Comparison of ENCODE assay signal across 8 mouse cellular contexts in genomic region chr12:84417605-84417922, GRCm38 (mm10). TPM values are rescaled to one million over a fixed set of nuclear protein-coding genes. Genes with fewer than 3 reads are reported as not detected.
DNase-seq lines count a peak whose midpoint lies in the region; ATAC-seq and TF ChIP-seq lines count a peak whose summit lies in the region.

No protein-coding gene starts in this region.

- H3K4me2 ChIP-seq in neural tube, embryonic 11.5 days (ENCODE audit: low read depth), result peak overlapping the region; percentile 77
- peak overlapping the region; percentile 72 for H3K4me2 ChIP-seq in forebrain, embryonic 12.5 days
- H3K4me2 ChIP-seq in limb, embryonic 14.5 days (replicated peaks; ENCODE audit: low read depth, low read length, severe bottlenecking), result peak overlapping the region; percentile 79
- H3K4me2 ChIP-seq in stomach, embryonic 14.5 days (replicated peaks; ENCODE audit: low read depth, low read length), result peak overlapping the region; percentile 82

- H3K9ac ChIP-seq in neural tube, embryonic 11.5 days (ENCODE audit: low read length), result peak overlapping the region; percentile 71
- peak overlapping the region; percentile 68 for H3K9ac ChIP-seq in forebrain, embryonic 12.5 days
- H3K9ac ChIP-seq in limb, embryonic 14.5 days (ENCODE audit: low read depth, low read length, severe bottlenecking), result peak overlapping the region; percentile 71
- H3K9ac ChIP-seq in stomach, embryonic 14.5 days (replicated peaks; ENCODE audit: low read depth, low read length), result peak overlapping the region; percentile 39; the same call in 1 of the 2 replicates

- peak; percentile 45; the same call in 1 of the 2 replicates for ATAC-seq in neural tube, embryonic 11.5 days (ENCODE audit: insufficient read depth, low FRiP score, low TSS enrichment)
- ATAC-seq in forebrain, embryonic 12.5 days (ENCODE audit: low FRiP score), result no peak
- no peak for ATAC-seq in limb, embryonic 14.5 days (ENCODE audit: low FRiP score, low read depth)
- ATAC-seq in stomach, embryonic 14.5 days (ENCODE audit: insufficient number of reproducible peaks, insufficient read depth, low FRiP score, low read depth), result peak; percentile 28; the same call in 1 of the 2 replicates

- DNase-seq in neural tube, embryonic 11.5 days (ENCODE audit: low spot score), result no peak
- no peak for DNase-seq in neural tube, embryonic 10.5 days (ENCODE audit: extremely low spot score, low spot score)
- no peak for DNase-seq in limb, embryonic 14.5 days (ENCODE audit: low spot score)
- DNase-seq in adrenal gland, postnatal 25 days, result no peak
- DNase-seq in left cerebral cortex, adult 8-10 months (ENCODE audit: low spot score in 2 of 2), result no peak
- no peak for DNase-seq in thymus, postnatal 36 days

- 33% methylated on average over 18 of the region's 18 CpGs for WGBS in neural tube, embryonic 11.5 days
- 42% methylated on average over 18 of the region's 18 CpGs for WGBS in forebrain, embryonic 12.5 days
- 31% methylated on average over 18 of the region's 18 CpGs for WGBS in limb, embryonic 14.5 days
- 41% methylated on average over 18 of the region's 18 CpGs for WGBS in stomach, embryonic 14.5 days

- no peaks in the 10 kb centered on the region for H3K4me1 ChIP-seq in neural tube, embryonic 11.5 days (ENCODE audit: control insufficient read depth, insufficient read depth, low read length)
- H3K4me1 ChIP-seq in forebrain, embryonic 12.5 days, result peaks cover 8% of the 10 kb centered on the region; the same call in 1 of the 2 replicates
- no peaks in the 10 kb centered on the region for H3K4me1 ChIP-seq in limb, embryonic 14.5 days (ENCODE audit: control insufficient read depth, insufficient read depth, low read length)
- 0 out of 2 replicates have a peak, but pooled peaks cover 4% of the 10 kb centered on the region for H3K4me1 ChIP-seq in stomach, embryonic 14.5 days (ENCODE audit: control insufficient read depth, insufficient read depth, low read length)

- no peak for TF ChIP-seq POLR2A in limb, embryonic 14.5 days (IDR thresholded peaks at IDR 0.05; ENCODE audit: borderline replicate concordance, extremely low read depth, insufficient read depth, insufficient read length)

- 0 out of 2 replicates have a peak, but pooled peaks cover 2% of the 10 kb centered on the region for H3K9me3 ChIP-seq in neural tube, embryonic 11.5 days (ENCODE audit: control insufficient read depth, low read length)
- no peaks in the 10 kb centered on the region for H3K9me3 ChIP-seq in forebrain, embryonic 12.5 days
- 0 out of 2 replicates have a peak, but pooled peaks cover 4% of the 10 kb centered on the region for H3K9me3 ChIP-seq in limb, embryonic 14.5 days (ENCODE audit: control insufficient read depth, low read length)
- H3K9me3 ChIP-seq in stomach, embryonic 14.5 days (ENCODE audit: control insufficient read depth, low read depth, low read length), result no peaks in the 10 kb centered on the region; the same call in 1 of the 2 replicates

- peak overlapping the region; percentile 54 for H3K4me3 ChIP-seq in neural tube, embryonic 11.5 days (ENCODE audit: low read depth, low read length)
- peak overlapping the region; percentile 53 for H3K4me3 ChIP-seq in forebrain, embryonic 12.5 days (replicated peaks)
- H3K4me3 ChIP-seq in limb, embryonic 14.5 days (replicated peaks; ENCODE audit: low read length), result peak overlapping the region; percentile 56
- H3K4me3 ChIP-seq in stomach, embryonic 14.5 days (ENCODE audit: low read depth, low read length), result peak overlapping the region; percentile 44

- H3K27me3 ChIP-seq in neural tube, embryonic 11.5 days (ENCODE audit: control insufficient read depth, insufficient read depth, low read length), result no peaks in the 10 kb centered on the region
- no peaks in the 10 kb centered on the region for H3K27me3 ChIP-seq in forebrain, embryonic 12.5 days
- no peaks in the 10 kb centered on the region for H3K27me3 ChIP-seq in limb, embryonic 14.5 days (ENCODE audit: control insufficient read depth, insufficient read depth, low read length)
- H3K27me3 ChIP-seq in stomach, embryonic 14.5 days (ENCODE audit: control insufficient read depth, insufficient read depth, low read length), result no peaks in the 10 kb centered on the region

- no peaks in the 10 kb centered on the region for H3K36me3 ChIP-seq in neural tube, embryonic 11.5 days (ENCODE audit: control insufficient read depth, insufficient read depth, low read length)
- H3K36me3 ChIP-seq in forebrain, embryonic 12.5 days (replicated peaks), result no peaks in the 10 kb centered on the region; the same call in 1 of the 2 replicates
- no peaks in the 10 kb centered on the region for H3K36me3 ChIP-seq in limb, embryonic 14.5 days (ENCODE audit: control insufficient read depth, insufficient read depth, low read length)
- H3K36me3 ChIP-seq in stomach, embryonic 14.5 days (ENCODE audit: control insufficient read depth, insufficient read depth, low read length), result no peaks in the 10 kb centered on the region

- H3K27ac ChIP-seq in neural tube, embryonic 11.5 days (ENCODE audit: low read depth, low read length), result no peak overlapping the region
- peak overlapping the region; percentile 63 for H3K27ac ChIP-seq in forebrain, embryonic 12.5 days
- peak overlapping the region; percentile 19; the same call in 1 of the 2 replicates for H3K27ac ChIP-seq in limb, embryonic 14.5 days (replicated peaks; ENCODE audit: low read depth, low read length)
- peak overlapping the region; percentile 35; the same call in 1 of the 2 replicates for H3K27ac ChIP-seq in stomach, embryonic 14.5 days (ENCODE audit: low read length)

RNA-seq across cellular contexts. Expression of gene Rnf113a2, which starts 0.6 kb away (rescaled TPM):
- 28.1 and 29.7 TPM in 2 replicates for polyA plus RNA-seq in neural tube, embryonic 11.5 days (2014; fragmentation: Nextera tagmentation; extraction: Ambion mirVana)
- 28.7 and 29.9 TPM in 2 replicates for polyA plus RNA-seq in forebrain, embryonic 12.5 days (2016; fragmentation: Nextera tagmentation; extraction: Ambion mirVana)
- 10.4 and 18.1 TPM in 2 replicates for polyA plus RNA-seq in limb, embryonic 14.5 days (2012; rRNA removed)
- polyA plus RNA-seq in limb, embryonic 14.5 days (2014; fragmentation: Nextera tagmentation; extraction: Ambion mirVana), result 21.6 and 24.5 TPM in 2 replicates
- polyA plus RNA-seq in stomach, embryonic 14.5 days (2014; fragmentation: Nextera tagmentation; extraction: Ambion mirVana), result 24.8 and 26.0 TPM in 2 replicates
- total RNA-seq in adrenal gland, postnatal 25 days (2021), result 17.9 and 19.3 TPM in 2 replicates
- 10 to 100 TPM; 11.7 to 15.2 (median 13.5) TPM for total RNA-seq in left cerebral cortex, adult 8-10 months (2022)

RNA-seq across cellular contexts. Expression of gene Bbof1, which starts 8.7 kb away (rescaled TPM):
- polyA plus RNA-seq in neural tube, embryonic 11.5 days (2014; fragmentation: Nextera tagmentation; extraction: Ambion mirVana), result 0.84 and 1.2 TPM in 2 replicates
- 2.1 and 3.3 TPM in 2 replicates for polyA plus RNA-seq in forebrain, embryonic 12.5 days (2016; fragmentation: Nextera tagmentation; extraction: Ambion mirVana)
- polyA plus RNA-seq in limb, embryonic 14.5 days (2012; rRNA removed), result 0.55 and 1.3 TPM in 2 replicates
- 0.95 and 1.1 TPM in 2 replicates for polyA plus RNA-seq in limb, embryonic 14.5 days (2014; fragmentation: Nextera tagmentation; extraction: Ambion mirVana)
- polyA plus RNA-seq in stomach, embryonic 14.5 days (2014; fragmentation: Nextera tagmentation; extraction: Ambion mirVana), result 1.00 and 1.5 TPM in 2 replicates
- total RNA-seq in adrenal gland, postnatal 25 days (2021), result 3.5 and 4.3 TPM in 2 replicates
- total RNA-seq in left cerebral cortex, adult 8-10 months (2022), result 1 to 10 TPM; 5.8 to 8.9 (median 6.2) TPM

RNA-seq across cellular contexts. Expression of gene Entpd5, which starts 8.7 kb away (rescaled TPM):
- 9.9 and 12.4 TPM in 2 replicates for polyA plus RNA-seq in neural tube, embryonic 11.5 days (2014; fragmentation: Nextera tagmentation; extraction: Ambion mirVana)
- 11.0 and 13.8 TPM in 2 replicates for polyA plus RNA-seq in forebrain, embryonic 12.5 days (2016; fragmentation: Nextera tagmentation; extraction: Ambion mirVana)
- 7.7 and 8.0 TPM in 2 replicates for polyA plus RNA-seq in limb, embryonic 14.5 days (2012; rRNA removed)
- 12.2 and 12.7 TPM in 2 replicates for polyA plus RNA-seq in limb, embryonic 14.5 days (2014; fragmentation: Nextera tagmentation; extraction: Ambion mirVana)
- polyA plus RNA-seq in stomach, embryonic 14.5 days (2014; fragmentation: Nextera tagmentation; extraction: Ambion mirVana), result 15.0 and 15.8 TPM in 2 replicates
- total RNA-seq in adrenal gland, postnatal 25 days (2021), result 137 and 159 TPM in 2 replicates
- 10 to 100 TPM; 23.5 to 29.7 (median 27.0) TPM for total RNA-seq in left cerebral cortex, adult 8-10 months (2022)

RNA-seq across cellular contexts. Expression of gene Aldh6a1, which starts 33.2 kb away (rescaled TPM):
- polyA plus RNA-seq in neural tube, embryonic 11.5 days (2014; fragmentation: Nextera tagmentation; extraction: Ambion mirVana), result 22.3 and 25.7 TPM in 2 replicates
- 26.6 and 26.8 TPM in 2 replicates for polyA plus RNA-seq in forebrain, embryonic 12.5 days (2016; fragmentation: Nextera tagmentation; extraction: Ambion mirVana)
- polyA plus RNA-seq in limb, embryonic 14.5 days (2012; rRNA removed), result 18.9 and 19.0 TPM in 2 replicates
- 37.9 and 41.2 TPM in 2 replicates for polyA plus RNA-seq in limb, embryonic 14.5 days (2014; fragmentation: Nextera tagmentation; extraction: Ambion mirVana)
- polyA plus RNA-seq in stomach, embryonic 14.5 days (2014; fragmentation: Nextera tagmentation; extraction: Ambion mirVana), result 35.5 and 40.1 TPM in 2 replicates
- total RNA-seq in adrenal gland, postnatal 25 days (2021), result 156 and 187 TPM in 2 replicates
- total RNA-seq in left cerebral cortex, adult 8-10 months (2022), result 10 to 100 TPM; 55.8 to 70.5 (median 60.5) TPM

RNA-seq across cellular contexts. Expression of gene Lin52, which starts 33.7 kb away (rescaled TPM):
- 33.7 and 36.1 TPM in 2 replicates for polyA plus RNA-seq in neural tube, embryonic 11.5 days (2014; fragmentation: Nextera tagmentation; extraction: Ambion mirVana)
- 37.5 and 39.2 TPM in 2 replicates for polyA plus RNA-seq in forebrain, embryonic 12.5 days (2016; fragmentation: Nextera tagmentation; extraction: Ambion mirVana)
- polyA plus RNA-seq in limb, embryonic 14.5 days (2012; rRNA removed), result 17.3 and 26.9 TPM in 2 replicates
- polyA plus RNA-seq in limb, embryonic 14.5 days (2014; fragmentation: Nextera tagmentation; extraction: Ambion mirVana), result 17.9 and 24.2 TPM in 2 replicates
- 20.4 and 23.0 TPM in 2 replicates for polyA plus RNA-seq in stomach, embryonic 14.5 days (2014; fragmentation: Nextera tagmentation; extraction: Ambion mirVana)
- total RNA-seq in adrenal gland, postnatal 25 days (2021), result 18.1 and 18.5 TPM in 2 replicates
- 10 to 100 TPM; 23.4 to 29.7 (median 27.4) TPM for total RNA-seq in left cerebral cortex, adult 8-10 months (2022)

Comparison
In these comparisons a context has a peak if more than half of its experiments do, and no peak if none do; other contexts are left out.
1. ATAC-seq: peak in neural tube, embryonic 11.5 days (single experiment) and stomach, embryonic 14.5 days (single experiment); none in forebrain, embryonic 12.5 days (single experiment) and limb, embryonic 14.5 days (single experiment).
2. Peak in every context shown above with its lines, with median percentiles within 50 percentile points of each other: H3K4me2 ChIP-seq, H3K4me3 ChIP-seq and H3K9ac ChIP-seq.